Mouse (Mus musculus) right cerebral cortex, postnatal 25 days (tissue): Measurements from ENCODE around the gene Olfr1298.

Source experiments
- DNase-seq: peaks from one replicate; pipeline ENCODE4 v3.0.0; 2022

The Olfr1298 gene

GRCm38 (mm10) chr2:111649101-111649500 is at the start of gene Olfr1298:
Gene Olfr1298, minus strand, starts transcription at chr2:111649201.
- no peak for DNase-seq

GRCm38 (mm10) chr2:111661119-111661518 is 12.1 kb upstream of the Olfr1298 start, which contains the start of gene Olfr1299:
Gene Olfr1299, plus strand, starts transcription at chr2:111661419.
- DNase-seq: no peak

- no peak for DNase-seq
Observed at GRCm38 (mm10) chr2:111626397-111626796, 22.6 kb downstream of the Olfr1298 start, which contains the start of gene Olfr1297. Gene Olfr1297, minus strand, starts transcription at chr2:111626497.
